Mouse (Mus musculus) Patski (cell line): ENCODE measurements around the gene Olfr370. TPM values are rescaled to one million over a fixed set of nuclear protein-coding genes. Genes with fewer than 3 reads are reported as not detected.
"Not testable (repeated sequence)": the region's sequence is repeated elsewhere in the genome, so short reads cannot be mapped to it uniquely, and the experiment has no call there.

ENCODE experiments used
- ATAC-seq: fragments of 100-300 bp; one replicate; pipeline ENCODE4 v1.8.0; 2021
- CTCF ChIA-PET: fragments of 350-600 bp; sonication (Branson Sonifier 250); formaldehyde crosslinking; loops from one replicate; lab custom pipeline; 2022; ENCODE audit warnings: inconsistent platforms; lab: Charles Lee
- POLR2A ChIA-PET: fragments of 350-600 bp; sonication (Branson Sonifier 250); formaldehyde crosslinking; loops from one replicate; lab custom pipeline; 2022; ENCODE audit warnings: antibody characterized with exemption, inconsistent platforms; lab: Charles Lee
- DNase-seq: peaks from one replicate; pipeline ENCODE4 v3.0.0-alpha.2; 2011; ENCODE audit warnings: low read depth, low spot score
- H3K27me3 ChIP-seq: fragments of 371-371 bp; one replicate; pipeline ENCODE4 v1.5.1; 2021
- CTCF ChIP-seq: fragments of 100-300 bp; IDR thresholded peaks from one replicate; pipeline ENCODE4 v1.5.1; 2021
- in situ Hi-C: fragments of 300-500 bp; cut with MboI; formaldehyde crosslinking; loops from 3 replicates; pipeline ENCODE4 v1.11.1; 2018; ENCODE audit warnings: low pct_unique_long_range_greater_than_20kb, mixed read lengths
- polyA plus RNA-seq: library from polyadenylated mRNA; unstranded; gene quantifications from one replicate; pipeline ENCODE4 v1.2.3, GENCODE M21; 2021

Gene Olfr370
- 0.04 TPM for polyA plus RNA-seq

DNA sequence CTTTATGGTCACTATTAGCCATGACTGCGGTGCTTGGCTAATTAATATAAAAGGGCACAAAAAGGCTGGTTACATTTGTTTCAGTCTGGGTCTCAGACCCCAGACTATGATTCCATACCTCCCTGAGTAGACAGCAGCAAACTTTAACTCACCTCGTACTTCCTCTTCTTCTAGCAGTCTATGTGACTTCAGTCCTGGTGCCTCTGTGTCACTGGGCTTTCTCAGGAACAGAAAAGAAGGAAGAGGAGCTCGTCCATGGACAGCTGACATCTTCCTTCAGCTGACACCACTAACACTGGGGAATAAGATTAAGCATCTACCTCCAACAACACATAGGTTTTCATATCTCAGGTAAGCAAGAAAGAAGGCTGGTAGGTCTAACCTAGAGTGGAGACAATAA is at the start of gene Olfr370:
Gene Olfr370, plus strand, starts transcription at position 45 of the 400 bp plus-strand sequence.
- POLR2A ChIA-PET = no interaction called here
- CTCF ChIA-PET = interaction anchor here (1.0 to 1.7 kb wide), 2 partner anchors 15 to 18 kb away, joined by 5 read pairs; no protein-coding TSS in a partner anchor
- no peak for ATAC-seq
- TF ChIP-seq CTCF = no peak
- DNase-seq = no peak
- H3K27me3 ChIP-seq = peaks cover 12% of the 10 kb centered on the region
- in situ Hi-C loops = no loop called here

DNA sequence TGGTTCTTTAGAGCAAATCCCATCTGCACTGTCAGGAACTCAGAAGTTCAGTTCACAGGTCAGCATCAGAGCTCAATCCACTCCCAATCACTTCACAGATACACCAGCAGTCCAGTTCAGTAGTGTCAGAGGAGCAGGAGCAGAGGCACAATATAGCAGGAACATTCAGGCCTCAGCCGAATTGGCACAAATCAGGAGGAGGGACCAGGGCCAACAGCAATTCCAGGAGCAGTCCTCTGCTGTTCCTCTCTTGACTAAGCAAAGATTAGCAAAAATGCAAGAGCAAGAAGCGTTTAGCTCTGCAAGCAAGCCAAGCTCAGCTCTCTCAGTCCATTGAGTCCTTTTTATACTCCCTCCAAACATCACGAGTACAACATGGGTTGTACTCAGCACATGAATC is 23.9 kb upstream of the Olfr370 start:
- no peaks in the 10 kb centered on the region for H3K27me3 ChIP-seq
- CTCF ChIA-PET = no interaction called here
- no peak for TF ChIP-seq CTCF
- ATAC-seq (no peak), DNase-seq (no peak)
- POLR2A ChIA-PET = no interaction called here
- in situ Hi-C loops = no loop called here

DNA sequence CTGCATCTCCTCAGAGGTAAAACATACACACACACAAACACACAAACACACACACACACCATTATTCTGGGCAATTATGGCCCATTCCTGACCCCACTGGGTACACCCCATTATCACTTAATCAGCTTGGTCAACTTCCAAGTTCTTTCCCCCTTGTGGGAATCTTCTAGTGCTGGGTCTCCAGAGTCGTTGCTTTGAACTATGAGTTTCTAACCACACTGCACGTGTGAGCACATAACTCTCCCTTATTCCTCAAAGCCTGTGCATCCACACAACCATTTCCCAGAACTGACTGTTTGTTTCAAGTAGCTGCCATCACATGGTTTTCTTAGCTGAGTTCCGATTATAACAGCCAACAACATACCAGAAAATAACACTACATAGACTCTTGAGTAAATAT is 15.1 kb upstream of the Olfr370 start:
- DNase-seq = no peak
- POLR2A ChIA-PET = no interaction called here
- ATAC-seq = no peak
- no peak for TF ChIP-seq CTCF
- CTCF ChIA-PET = no interaction called here
- in situ Hi-C loops = no loop called here
- peaks cover 9% of the 10 kb centered on the region for H3K27me3 ChIP-seq

DNA sequence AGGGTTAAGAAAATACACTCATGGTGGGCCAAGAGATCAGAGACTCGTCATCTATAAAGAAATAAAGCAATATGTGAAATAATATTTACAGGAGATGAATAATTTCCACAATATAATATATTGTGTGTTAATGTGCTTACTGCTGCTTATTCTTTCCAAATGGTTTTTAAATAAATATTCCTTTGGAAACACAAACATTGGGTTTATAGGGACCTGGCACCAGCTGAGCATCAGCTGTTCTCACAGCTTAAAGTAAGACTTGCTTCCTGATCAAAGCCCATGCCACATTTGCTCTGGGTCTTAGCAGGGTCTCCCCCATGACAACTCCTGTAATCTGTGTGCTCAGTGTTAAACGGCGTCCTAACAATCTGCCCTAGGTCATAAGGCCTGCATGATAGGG is 14.7 kb upstream of the Olfr370 start:
- CTCF ChIA-PET, ATAC-seq, POLR2A ChIA-PET, in situ Hi-C loops, DNase-seq: not testable (repeated sequence)
- peaks cover 14% of the 10 kb centered on the region for H3K27me3 ChIP-seq

DNA sequence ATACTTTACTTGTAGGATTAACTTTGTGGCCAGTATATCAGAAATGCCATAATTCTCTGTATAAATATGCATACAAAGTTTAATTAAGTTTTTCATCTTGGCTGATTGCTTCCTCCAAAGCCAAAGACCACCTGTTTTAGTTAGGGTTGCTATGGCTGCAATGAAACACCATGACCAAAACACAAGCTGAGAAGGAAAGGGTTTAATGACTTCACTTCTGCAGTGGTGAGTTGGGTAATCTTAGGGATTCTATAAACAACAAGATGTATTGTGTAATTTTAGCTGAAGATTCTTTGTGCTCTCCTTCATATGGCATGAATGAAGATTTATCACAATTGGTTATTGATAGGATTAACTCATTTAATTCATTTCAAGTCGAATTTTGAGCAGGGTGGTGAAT is 14.3 kb upstream of the Olfr370 start:
- TF ChIP-seq CTCF = no peak
- no peak for ATAC-seq
- in situ Hi-C loops = no loop called here
- peaks cover 16% of the 10 kb centered on the region for H3K27me3 ChIP-seq
- POLR2A ChIA-PET = no interaction called here
- no peak for DNase-seq
- CTCF ChIA-PET = no interaction called here

DNA sequence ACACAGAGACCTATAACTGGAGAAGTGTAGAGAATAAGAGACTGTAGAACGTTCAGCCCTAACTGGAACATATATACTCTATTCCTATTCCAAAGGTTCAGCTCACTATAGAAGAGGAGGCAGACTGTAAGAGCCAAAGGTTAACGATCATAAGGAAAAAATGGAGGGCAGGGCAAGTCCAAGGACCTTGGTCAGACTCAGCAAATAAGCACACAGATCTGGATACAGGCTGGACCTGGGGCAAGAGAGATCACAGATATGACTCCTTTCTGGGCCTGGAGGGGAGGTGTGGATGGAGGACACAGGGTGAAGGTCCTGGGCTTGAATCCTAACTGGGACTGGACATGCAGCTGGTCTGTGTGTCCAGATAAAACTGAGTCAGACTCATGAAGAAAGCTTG is 778 bp upstream of the Olfr370 start:
- in situ Hi-C loops = no loop called here

DNA sequence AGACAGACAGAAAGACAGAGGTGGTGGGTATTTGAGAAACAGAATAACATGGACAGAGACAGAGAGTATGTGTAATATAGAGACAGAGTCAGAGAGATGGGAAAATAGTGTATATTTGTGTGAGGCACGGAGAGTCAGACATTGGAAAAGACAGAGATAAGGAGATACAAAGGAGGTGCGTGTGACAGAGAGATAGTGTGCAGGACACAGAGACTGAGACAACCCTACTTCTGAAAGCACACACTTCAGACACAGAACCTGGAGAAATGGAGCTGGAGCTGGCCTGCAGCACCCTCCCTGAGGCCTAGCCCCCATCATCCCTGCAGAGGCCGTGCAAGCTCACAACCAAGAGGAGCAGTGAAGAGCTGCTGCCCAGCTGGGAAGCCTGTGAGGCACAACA is 27.1 kb downstream of the Olfr370 start:
- no peak for ATAC-seq
- in situ Hi-C loops = no loop called here
- H3K27me3 ChIP-seq = peaks cover 14% of the 10 kb centered on the region
- ChIA-PET CTCF (interaction anchor here (1.0 to 1.6 kb wide), 2 partner anchors 24 to 34 kb away, joined by 3 read pairs; no protein-coding TSS in a partner anchor), POLR2A (no interaction called here)
- no peak for DNase-seq
- TF ChIP-seq CTCF = no peak

More for the DNA sequence above, 778 bp upstream of the Olfr370 start:
- POLR2A ChIA-PET = no interaction called here
- H3K27me3 ChIP-seq = peaks cover 12% of the 10 kb centered on the region
- no peak for ATAC-seq
- TF ChIP-seq CTCF = no peak
- no peak for DNase-seq
- CTCF ChIA-PET = interaction anchor here (1.0 kb wide), 1 partner anchor 19 kb away, joined by 5 read pairs; no protein-coding TSS in a partner anchor

DNA sequence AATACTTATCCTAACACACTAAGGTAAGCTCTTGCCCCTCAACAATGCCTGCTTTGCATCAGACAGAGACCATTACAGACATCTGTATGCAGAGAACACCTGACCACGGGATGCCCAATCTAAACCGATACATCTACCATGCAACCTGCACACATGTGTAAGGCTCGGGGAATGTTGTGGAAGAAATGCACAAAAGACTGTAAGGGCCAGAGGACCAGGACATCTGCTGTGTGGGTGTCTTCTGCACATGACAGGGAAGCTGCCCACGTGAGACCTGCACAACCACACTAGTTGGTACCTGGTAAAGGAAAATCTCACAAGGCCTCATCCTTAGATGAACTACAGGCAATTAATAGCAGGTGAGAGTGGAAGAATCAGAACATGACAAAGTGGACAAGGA is 27.7 kb downstream of the Olfr370 start:
- DNase-seq = no peak
- POLR2A ChIA-PET = no interaction called here
- CTCF ChIA-PET = interaction anchor here (1.0 to 1.6 kb wide), 2 partner anchors 24 to 33 kb away, joined by 3 read pairs; no protein-coding TSS in a partner anchor
- no peak for ATAC-seq
- peaks cover 9% of the 10 kb centered on the region for H3K27me3 ChIP-seq
- in situ Hi-C loops = no loop called here
- no peak for TF ChIP-seq CTCF

DNA sequence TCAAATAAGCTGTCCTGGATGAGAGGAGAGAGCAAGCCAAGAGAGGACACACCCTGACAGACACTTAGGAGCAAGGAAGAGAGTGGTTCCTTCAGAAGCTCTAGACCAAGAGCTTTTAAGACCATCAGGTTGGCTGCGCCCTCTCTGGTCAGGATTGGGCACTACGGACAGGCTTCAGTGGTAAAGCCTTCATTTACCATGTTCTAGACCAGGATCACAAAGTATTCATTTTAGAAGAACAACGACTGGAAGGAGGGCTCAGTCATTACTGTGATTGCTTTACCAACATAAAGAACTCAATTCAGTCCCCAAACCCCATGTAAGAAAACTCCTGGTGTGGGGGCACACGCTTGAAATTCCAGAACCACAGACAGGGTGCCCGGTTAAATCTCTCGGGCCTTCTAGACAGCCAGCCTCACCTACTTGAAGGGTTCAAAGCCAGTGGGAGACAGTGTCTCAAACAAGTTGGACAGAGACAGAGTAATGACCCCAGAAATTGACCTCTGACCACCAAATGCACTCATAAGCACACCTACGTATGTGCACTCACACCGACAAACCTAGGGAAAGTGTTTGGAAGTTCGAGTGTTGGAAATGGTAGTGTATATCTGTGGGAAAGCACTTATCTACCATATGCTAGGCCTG is 30.3 kb downstream of the Olfr370 start:
- ChIA-PET CTCF (no interaction called here), POLR2A (no interaction called here)
- DNase-seq = no peak
- TF ChIP-seq CTCF = no peak
- no peak for ATAC-seq
- no peaks in the 10 kb centered on the region for H3K27me3 ChIP-seq
- in situ Hi-C loops = no loop called here

DNA sequence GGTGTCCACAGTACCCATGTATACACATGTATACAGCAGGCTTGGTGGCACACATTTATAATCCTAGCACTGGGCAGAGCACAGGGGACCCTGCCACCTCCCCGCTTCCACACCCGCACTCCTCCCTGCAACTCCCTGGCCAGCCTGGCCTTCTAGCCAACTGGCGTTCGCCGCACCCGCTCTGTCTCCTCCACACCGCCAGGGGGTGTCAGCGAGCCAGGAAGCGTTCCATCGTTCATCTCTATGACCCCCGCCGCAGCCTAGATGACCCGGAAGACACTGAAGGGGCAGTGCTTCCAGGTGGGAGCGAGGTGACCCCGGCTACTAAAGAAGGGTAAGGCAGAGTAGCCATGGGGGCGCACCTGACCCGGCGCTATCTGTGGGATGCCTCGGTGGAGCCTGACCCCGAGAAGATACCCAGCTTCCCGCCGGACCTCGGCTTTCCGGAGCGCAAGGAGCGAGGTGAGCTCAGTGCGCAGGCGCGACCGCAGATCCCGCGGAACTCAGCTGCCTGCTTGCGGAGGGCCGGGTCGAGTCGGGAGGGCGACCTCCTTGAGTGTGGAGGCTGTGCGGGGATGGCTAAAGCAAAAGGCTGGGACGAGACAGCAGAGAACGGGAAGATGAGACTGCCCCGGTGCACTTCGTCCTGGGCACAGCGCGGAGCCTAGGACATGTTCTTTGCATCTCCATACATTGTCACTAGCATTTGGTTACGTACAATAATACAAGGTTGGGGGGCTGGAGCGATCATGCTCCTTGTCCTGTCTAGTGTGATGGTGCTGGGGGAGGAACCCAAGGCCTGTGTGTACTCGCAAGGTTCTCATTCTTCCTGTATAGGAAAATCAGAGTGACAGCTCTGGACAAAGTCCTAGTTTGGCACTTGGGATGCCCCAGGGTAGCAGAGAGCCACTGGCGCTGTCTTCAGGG is 31.2 kb downstream of the Olfr370 start, which contains the start of gene Ndufb7:
Gene Ndufb7, plus strand, starts transcription at position 203 of the 927 bp plus-strand sequence.
- no peaks in the 10 kb centered on the region for H3K27me3 ChIP-seq
- DNase-seq = peak; percentile 43
- in situ Hi-C loops = no loop called here
- ChIA-PET POLR2A (no interaction called here), CTCF (interaction anchor here (1.3 to 1.4 kb wide), 2 partner anchors 12 to 28 kb away, joined by 4 read pairs; no protein-coding TSS in a partner anchor)
- ATAC-seq = peak; percentile 82
- TF ChIP-seq CTCF = no peak
